Mouse (Mus musculus): ENCODE measurements around the gene Mrpl32. TPM values are rescaled to one million over a fixed set of nuclear protein-coding genes. Genes with fewer than 3 reads are reported as not detected.

Gene Mrpl32
- 10 to 100 TPM; 18.9 to 20.4 TPM for total RNA-seq (2023)

GRCm38 (mm10) chr13:14612926-14613529, at the start of gene Mrpl32, which contains the start of gene Psma2:
Gene Mrpl32 (minus strand): TSS chr13:14613165.
Gene Psma2 (plus strand): TSS chr13:14613240.

GRCm38 (mm10) chr13:14629726-14630641, 17.0 kb upstream of the Mrpl32 start, which contains the start of gene AW209491:
Gene AW209491 (plus strand): TSS chr13:14630154.

Other genes with a start within 250 kb of the Mrpl32 start
- not detected for gene Hecw1, start 89.9 kb downstream of the Mrpl32 start, total RNA-seq (2023)
- gene Psma2, start 75 bp upstream of the Mrpl32 start, total RNA-seq (2023), result 10 to 100 TPM; 52.6 to 53.7 TPM
- gene AW209491, start 17.0 kb upstream of the Mrpl32 start, total RNA-seq (2023), result 1 to 10 TPM; 4.7 TPM

Data from neutrophil, adult 59 days (primary cell).